Mouse (Mus musculus) myocyte (in vitro differentiated cells): Measurements from ENCODE around the gene Oit3. TPM values are rescaled to one million over a fixed set of nuclear protein-coding genes. Genes with fewer than 3 reads are reported as not detected.
"Not testable (repeated sequence)": the region's sequence is repeated elsewhere in the genome, so short reads cannot be mapped to it uniquely, and the experiment has no call there.

ENCODE experiments used
- H3K27me3 ChIP-seq: one replicate; pipeline ENCODE4 v1.6.1; 2011; ENCODE audit not compliant: control insufficient read depth, insufficient read depth, insufficient read length
- H3K36me3 ChIP-seq: one replicate; pipeline ENCODE4 v1.6.1; 2011; ENCODE audit not compliant: control insufficient read depth, insufficient read depth
- H3K4me2 ChIP-seq: one replicate; pipeline ENCODE4 v1.6.1; 2011; ENCODE audit warnings: low read depth, control low read depth
- H3K4me3 ChIP-seq: one replicate; pipeline ENCODE4 v1.5.1; 2011; ENCODE audit warnings: mild to moderate bottlenecking, control low read depth, moderate library complexity
- H3K79me2 ChIP-seq: one replicate; pipeline ENCODE4 v1.6.1; 2011; ENCODE audit not compliant: control insufficient read depth, insufficient read depth
- H3ac ChIP-seq: one replicate; pipeline ENCODE4 v1.6.1; 2011; ENCODE audit not compliant: control insufficient read depth, insufficient read length
- CEBPB ChIP-seq: IDR thresholded peaks from 2 replicates; pipeline ENCODE4 v1.6.1; 2011; ENCODE audit warnings: mild to moderate bottlenecking, moderate library complexity; ENCODE audit not compliant: poor library complexity, insufficient read depth, severe bottlenecking
- E2F4 ChIP-seq: IDR thresholded peaks from one replicate; pipeline ENCODE4 v1.6.1; 2011; ENCODE audit warnings: mild to moderate bottlenecking, control low read depth, moderate library complexity; ENCODE audit not compliant: insufficient read depth
- MAX ChIP-seq: IDR thresholded peaks from one replicate; pipeline ENCODE4 v1.6.1; 2011; ENCODE audit warnings: low read depth, mild to moderate bottlenecking, control low read depth
- MYOD1 ChIP-seq, 3 experiments: IDR thresholded peaks; one replicate each; pipeline ENCODE4 v1.6.1; 2011; ENCODE audit warnings: control low read depth in 2 of 3, low read depth in 2 of 3, mild to moderate bottlenecking in 2 of 3, moderate library complexity in 1 of 3; ENCODE audit not compliant: insufficient read length in 2 of 3, control insufficient read depth in 1 of 3
- MYOG ChIP-seq, 3 experiments: IDR thresholded peaks; one replicate each; pipeline ENCODE4 v1.6.1; 2011; ENCODE audit warnings: control low read depth in 2 of 3, low read depth in 2 of 3, mild to moderate bottlenecking in 2 of 3; ENCODE audit not compliant: insufficient read length in 2 of 3, control insufficient read depth in 1 of 3, insufficient read depth in 1 of 3
- POLR2A ChIP-seq: IDR thresholded peaks from one replicate; pipeline ENCODE4 v1.6.1; 2011; ENCODE audit warnings: low read depth, mild to moderate bottlenecking, control low read depth, moderate library complexity; ENCODE audit not compliant: insufficient read length
- POLR2AphosphoS2 ChIP-seq: IDR thresholded peaks from one replicate; pipeline ENCODE4 v1.6.1; 2011; ENCODE audit warnings: low read depth, control low read depth; ENCODE audit not compliant: insufficient read length
- REST ChIP-seq: IDR thresholded peaks from one replicate; pipeline ENCODE4 v1.6.1; 2011; ENCODE audit warnings: mild to moderate bottlenecking, control low read depth, moderate library complexity; ENCODE audit not compliant: insufficient read depth, insufficient read length
- SRF ChIP-seq: IDR thresholded peaks from one replicate; pipeline ENCODE4 v1.6.1; 2011; ENCODE audit warnings: low read depth; ENCODE audit not compliant: control insufficient read depth, insufficient read length
- TCF12 ChIP-seq: IDR thresholded peaks from one replicate; pipeline ENCODE4 v1.6.1; 2011; ENCODE audit warnings: mild to moderate bottlenecking, control low read depth; ENCODE audit not compliant: poor library complexity, insufficient read depth, severe bottlenecking
- TCF3 ChIP-seq: IDR thresholded peaks from one replicate; pipeline ENCODE4 v1.6.1; 2011; ENCODE audit warnings: low read depth, control low read depth; ENCODE audit not compliant: insufficient read length
- USF1 ChIP-seq: IDR thresholded peaks from one replicate; pipeline ENCODE4 v1.6.1; 2011; ENCODE audit warnings: low read depth, mild to moderate bottlenecking, control low read depth, moderate library complexity
- polyA plus RNA-seq: library from polyadenylated mRNA; unstranded; fragments of >200 nt; fragmentation: generic; extraction: Trizol; gene quantifications from one replicate; pipeline ENCODE4 v1.2.1, GENCODE M21; 2012; ENCODE audit warnings: missing spikeins

Oit3 gene
- polyA plus RNA-seq, 1 experiment = 0.32 TPM

DNA sequence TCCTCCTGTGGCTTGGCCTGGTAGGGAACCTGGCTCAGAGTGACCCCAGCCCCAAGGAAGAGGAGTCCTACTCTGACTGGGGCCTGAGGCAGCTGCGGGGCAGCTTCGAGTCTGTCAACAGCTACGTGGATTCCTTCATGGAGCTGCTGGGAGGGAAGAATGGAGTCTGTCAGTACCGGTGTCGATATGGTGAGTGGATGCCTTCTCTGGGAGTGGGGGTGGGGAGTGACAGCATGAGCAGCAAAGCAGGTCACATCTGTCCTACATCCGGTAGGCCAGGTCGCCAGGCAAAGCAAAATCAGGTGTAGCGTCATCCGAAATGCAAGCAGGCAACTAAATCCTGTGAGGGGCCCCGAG lies 37.8 kb downstream of the Oit3 start:
- Histone ChIP-seq H3ac (no peak overlapping the region), H3K4me3 (no peak overlapping the region), H3K4me2 (no peak overlapping the region), H3K79me2 (no peaks in the 10 kb centered on the region), H3K36me3 (no peaks in the 10 kb centered on the region), H3K27me3 (no peaks in the 10 kb centered on the region)
- TF ChIP-seq MAX (no peak), CEBPB (no peak), POLR2A (no peak), MYOD1 (IDR thresholded peaks at IDR 0.05; ENCODE audit: control insufficient read depth in 1 of 3, insufficient read length in 2 of 3, low read depth in 2 of 3) (no peak), USF1 (no peak), POLR2AphosphoS2 (no peak), REST (no peak), TCF3 (no peak), E2F4 (no peak), TCF12 (no peak), SRF (no peak), MYOG (IDR thresholded peaks at IDR 0.05; ENCODE audit: control insufficient read depth in 1 of 3, insufficient read depth in 1 of 3, insufficient read length in 2 of 3, low read depth in 2 of 3) (no peak)

DNA sequence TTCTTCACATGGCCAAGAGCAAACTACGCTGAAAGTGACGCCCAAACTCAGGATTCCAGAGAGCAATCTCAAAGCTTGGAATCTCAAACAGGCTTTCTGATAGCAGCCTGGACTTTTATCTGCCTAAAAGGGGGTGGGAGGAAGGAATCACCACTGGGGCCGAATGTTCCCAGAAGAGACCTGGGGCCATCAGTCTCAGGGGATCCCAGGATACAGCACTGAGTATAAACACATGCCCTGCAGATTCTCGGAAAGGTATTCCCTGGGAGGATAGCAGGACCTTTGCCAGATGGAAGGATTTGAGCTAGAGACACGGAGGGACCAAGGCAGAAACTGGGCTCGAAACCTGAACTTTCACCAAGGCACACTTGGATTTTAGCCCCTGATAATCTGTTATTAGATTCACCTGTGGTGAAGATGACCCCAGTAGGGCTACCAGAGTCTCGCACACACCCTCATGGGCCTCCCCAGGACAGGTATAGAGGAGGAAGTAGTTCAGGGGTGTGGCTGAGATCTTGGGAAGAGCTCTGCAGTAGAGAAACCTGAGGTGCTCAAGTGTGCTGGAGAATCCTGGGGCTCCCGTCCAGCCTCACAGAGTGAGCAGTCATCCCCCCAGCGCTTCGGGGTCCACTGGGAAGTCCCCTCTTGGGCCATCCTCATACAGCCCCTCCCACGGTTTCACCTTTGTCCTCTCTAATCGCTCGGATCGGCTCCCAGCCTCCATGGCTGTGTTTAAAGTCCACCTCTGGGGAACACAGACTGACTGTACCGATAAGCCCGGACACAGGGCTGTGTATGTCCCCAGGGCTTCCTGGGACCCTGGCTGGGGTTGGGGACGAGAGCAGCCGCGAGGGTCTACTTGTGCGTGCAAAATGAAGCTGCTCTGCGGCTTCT lies 38.4 kb downstream of the Oit3 start, which contains the start of gene Pla2g12b:
Gene Pla2g12b, plus strand, starts transcription at position 762 of the 894 bp plus-strand sequence.
- Histone ChIP-seq H3K4me2 (no peak within 1 kb of the TSS), H3K4me3 (no peak within 1 kb of the TSS), H3K27me3 (no peaks in the 10 kb centered on the region), H3K79me2 (no peaks in the 10 kb centered on the region), H3K36me3 (no peaks in the 10 kb centered on the region), H3ac (no peak within 1 kb of the TSS)
- TF ChIP-seq USF1 (no peak), MYOG (IDR thresholded peaks at IDR 0.05; ENCODE audit: control insufficient read depth in 1 of 3, insufficient read depth in 1 of 3, insufficient read length in 2 of 3, low read depth in 2 of 3) (no peak), MYOD1 (IDR thresholded peaks at IDR 0.05; ENCODE audit: control insufficient read depth in 1 of 3, insufficient read length in 2 of 3, low read depth in 2 of 3) (no peak), REST (no peak), POLR2A (no peak), TCF3 (no peak), CEBPB (no peak), E2F4 (no peak), MAX (no peak), SRF (no peak), TCF12 (no peak)

- not testable (repeated sequence) for H3K36me3 ChIP-seq, H3K79me2 ChIP-seq, H3K27me3 ChIP-seq, H3K4me2 ChIP-seq, H3ac ChIP-seq, H3K4me3 ChIP-seq
Observed at GRCm38 (mm10) chr10:59395461-59395860, 46.1 kb downstream of the Oit3 start, which contains the start of gene Gm10273. TSS of gene Gm10273 (plus strand) at chr10:59395632.

DNA sequence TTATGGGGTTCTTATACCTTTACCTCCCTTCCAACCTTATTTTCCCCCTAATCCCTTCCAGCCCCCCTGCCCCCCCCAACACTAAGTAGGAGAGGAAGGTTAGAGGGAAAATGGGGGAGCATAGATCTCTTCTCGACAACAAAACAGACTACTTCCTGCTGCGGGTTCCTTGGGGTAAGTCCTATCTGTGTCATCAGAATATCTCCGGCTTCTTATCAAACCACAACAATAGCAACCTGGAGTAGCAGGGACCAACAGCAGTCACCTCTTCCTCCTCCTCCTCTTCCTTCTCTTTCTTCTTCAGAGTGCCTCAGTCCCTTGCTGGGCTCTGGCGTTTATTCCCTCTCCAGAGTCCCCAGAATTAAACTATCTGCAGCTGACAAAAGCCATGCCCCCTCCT lies 49.7 kb downstream of the Oit3 start:
- H3K36me3 ChIP-seq = no peaks in the 10 kb centered on the region
- no peaks in the 10 kb centered on the region for H3K79me2 ChIP-seq
- H3ac ChIP-seq = no peak overlapping the region
- TF ChIP-seq TCF12 = no peak
- H3K4me2 ChIP-seq = no peak overlapping the region
- H3K4me3 ChIP-seq = no peak overlapping the region
- no peaks in the 10 kb centered on the region for H3K27me3 ChIP-seq

DNA sequence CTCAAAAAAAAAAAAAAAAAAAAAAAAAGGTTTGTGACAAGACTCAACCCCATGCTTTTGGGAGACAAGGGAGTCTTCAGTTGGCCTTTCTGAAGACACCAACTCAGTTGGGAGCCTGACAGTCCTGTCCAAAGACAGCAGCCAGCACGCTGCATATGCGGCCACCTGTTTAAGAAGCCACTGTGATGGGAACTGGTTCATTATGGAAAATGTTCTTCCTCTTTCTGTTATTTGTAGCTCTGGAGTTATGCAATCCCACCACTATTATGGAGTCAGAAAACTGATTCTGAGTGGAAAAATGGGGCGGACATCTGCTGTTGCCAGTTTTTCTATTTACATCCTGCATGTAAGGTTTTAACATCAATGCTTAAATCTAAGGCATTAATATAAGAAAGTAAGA lies 51.9 kb downstream of the Oit3 start:
- H3K79me2 ChIP-seq = no peaks in the 10 kb centered on the region
- no peaks in the 10 kb centered on the region for H3K36me3 ChIP-seq
- H3K4me2 ChIP-seq = no peak overlapping the region
- no peak overlapping the region for H3K4me3 ChIP-seq
- no peaks in the 10 kb centered on the region for H3K27me3 ChIP-seq
- no peak overlapping the region for H3ac ChIP-seq
- TF ChIP-seq TCF12 (no peak), MYOG (IDR thresholded peaks at IDR 0.05; ENCODE audit: control insufficient read depth in 1 of 3, insufficient read depth in 1 of 3, insufficient read length in 2 of 3, low read depth in 2 of 3) (no peak), TCF3 (no peak), MAX (no peak), SRF (no peak), USF1 (no peak), E2F4 (no peak), POLR2A (no peak), CEBPB (no peak), REST (no peak), MYOD1 (IDR thresholded peaks at IDR 0.05; ENCODE audit: control insufficient read depth in 1 of 3, insufficient read length in 2 of 3, low read depth in 2 of 3) (no peak), POLR2AphosphoS2 (no peak)
